Mouse (Mus musculus): ENCODE results near the gene 4930404N11Rik. TPM values are rescaled to one million over a fixed set of nuclear protein-coding genes. Genes with fewer than 3 reads are reported as not detected.
A peak's percentile ranks its signal among the peaks of the same experiment; 100 is the strongest.

Gene 4930404N11Rik
- polyA plus RNA-seq, 1 experiment from 2014 or later: 0.86 TPM

DNA sequence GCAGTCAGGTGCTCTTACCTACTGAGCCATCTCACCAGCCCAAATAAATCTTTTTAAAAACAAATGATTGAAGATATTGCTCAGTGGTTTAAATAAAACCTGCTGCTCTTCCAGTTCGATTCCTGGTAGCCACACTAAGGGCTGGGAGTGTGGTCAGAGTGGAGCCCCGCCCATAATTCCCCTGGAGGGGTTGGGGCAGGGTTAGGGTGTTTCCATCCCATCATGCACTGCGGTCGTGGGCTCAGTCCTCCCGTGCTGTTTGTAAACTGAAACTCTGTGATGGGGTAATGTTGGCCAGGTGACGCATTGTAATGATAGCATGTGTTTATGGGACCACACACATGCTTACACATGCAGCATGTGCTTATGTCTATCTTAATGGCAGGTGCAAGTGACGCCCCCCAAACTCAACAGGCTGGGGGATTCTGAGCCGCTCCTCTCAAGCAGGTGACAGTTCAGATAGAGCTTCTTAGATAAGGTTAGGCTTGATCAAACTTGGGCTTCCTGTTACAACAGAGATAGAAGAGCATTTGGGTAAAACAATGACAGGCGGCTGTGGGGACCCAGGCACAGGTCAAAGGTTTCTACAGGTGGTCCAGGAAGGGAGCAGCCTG lies 13.8 kb downstream of the 4930404N11Rik start:
- no peak for ATAC-seq
- H3K4me1 ChIP-seq (replicated peaks; ENCODE audit: control insufficient read depth, insufficient read depth, low read length): peaks cover 20% of the 10 kb centered on the region
- H3K27me3 ChIP-seq (replicated peaks; ENCODE audit: control insufficient read depth, insufficient read depth, low read length): peaks cover 3% of the 10 kb centered on the region; the same call in 1 of the 2 replicates
- no peak overlapping the region for H3K4me2 ChIP-seq (ENCODE audit: low read length)
- no peaks in the 10 kb centered on the region for H3K36me3 ChIP-seq (ENCODE audit: control insufficient read depth, insufficient read depth)
- 29% methylated on average over 9 of the region's 9 CpGs for WGBS
- H3K9ac ChIP-seq (replicated peaks; ENCODE audit: low read depth, low read length): no peak overlapping the region
- H3K4me3 ChIP-seq (replicated peaks; ENCODE audit: low read length): no peak overlapping the region
- no peak overlapping the region for H3K27ac ChIP-seq (ENCODE audit: low read length)
- no peaks in the 10 kb centered on the region for H3K9me3 ChIP-seq (ENCODE audit: control insufficient read depth, low read length)

DNA sequence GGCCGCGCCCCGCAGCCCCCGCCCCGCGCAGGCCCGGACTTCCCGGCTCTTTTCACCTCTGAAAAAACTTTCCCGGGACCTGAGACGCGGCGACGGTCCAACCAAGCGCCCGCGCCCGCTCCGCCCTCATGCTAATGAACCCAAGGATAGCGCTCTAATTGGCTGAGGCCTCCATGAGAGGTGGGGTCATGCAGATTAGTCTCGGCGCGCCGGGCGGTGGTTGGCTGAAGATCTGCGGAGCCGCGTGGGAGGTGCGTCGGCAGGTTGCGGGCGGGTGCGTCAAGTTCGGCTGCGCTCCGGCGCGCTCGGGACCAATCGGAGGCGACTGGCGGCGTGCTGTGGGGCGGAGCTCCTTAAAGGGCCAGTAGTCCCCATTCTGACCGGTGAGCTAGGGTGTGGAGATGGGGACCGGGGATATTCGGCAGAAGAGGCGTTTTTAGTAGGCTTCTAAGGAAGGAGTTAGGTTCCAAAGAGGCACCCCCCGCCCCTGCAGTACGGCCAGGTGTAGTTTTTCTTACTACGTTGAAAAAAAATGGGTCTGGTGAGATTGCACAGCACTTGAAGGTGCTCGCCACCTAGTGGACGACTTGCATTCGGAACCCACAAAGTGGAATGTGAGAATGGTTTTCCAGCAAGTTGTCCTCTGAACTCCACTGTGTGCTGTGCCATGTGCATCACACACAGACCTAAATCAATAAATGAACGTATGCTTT lies 15.1 kb downstream of the 4930404N11Rik start, which contains the start of gene Hmg20b:
Gene Hmg20b, minus strand, starts transcription at position 130 of the 713 bp plus-strand sequence.
- WGBS: under 1% methylated on average over 54 of the region's 54 CpGs
- ATAC-seq: peak; percentile 96
- peak within 1 kb of the TSS; percentile 58; the same call in 1 of the 2 replicates for H3K27ac ChIP-seq (ENCODE audit: low read length)

DNA sequence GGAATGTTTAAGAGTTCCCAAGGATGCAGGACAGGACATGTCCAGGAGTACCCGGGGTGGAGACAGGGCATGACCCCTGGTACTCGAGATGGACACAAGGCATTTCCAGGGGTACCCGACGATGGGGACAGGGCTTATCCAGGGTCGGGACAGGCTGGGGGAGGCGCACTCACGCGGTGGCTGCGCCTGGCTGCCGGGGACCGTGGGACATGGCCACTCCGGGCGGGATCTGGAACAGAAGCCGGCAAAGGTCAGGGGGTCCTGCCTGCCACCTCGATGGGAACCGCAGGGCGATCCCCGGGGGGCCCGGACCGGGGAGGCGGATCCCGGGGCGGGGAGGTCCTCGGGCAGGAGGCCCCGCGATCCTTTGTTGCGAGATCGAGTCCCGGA lies 15.7 kb downstream of the 4930404N11Rik start:
- H3K9ac ChIP-seq (replicated peaks; ENCODE audit: low read depth, low read length): peak overlapping the region; percentile 68
- peak overlapping the region; percentile 95 for H3K4me2 ChIP-seq (ENCODE audit: low read length)
- ATAC-seq: peak; percentile 21
- H3K4me3 ChIP-seq (replicated peaks; ENCODE audit: low read length): peak overlapping the region; percentile 70
- H3K9me3 ChIP-seq (ENCODE audit: control insufficient read depth, low read length): no peaks in the 10 kb centered on the region
- peaks cover 22% of the 10 kb centered on the region for H3K4me1 ChIP-seq (replicated peaks; ENCODE audit: control insufficient read depth, insufficient read depth, low read length)
- peaks cover 5% of the 10 kb centered on the region for H3K27me3 ChIP-seq (replicated peaks; ENCODE audit: control insufficient read depth, insufficient read depth, low read length)
- H3K27ac ChIP-seq (ENCODE audit: low read length): no peak overlapping the region
- no peaks in the 10 kb centered on the region for H3K36me3 ChIP-seq (ENCODE audit: control insufficient read depth, insufficient read depth)
- under 1% methylated on average over 28 of the region's 29 CpGs for WGBS

More for the DNA sequence above, 15.1 kb downstream of the 4930404N11Rik start, which contains the start of gene Hmg20b:
- Histone ChIP-seq H3K9ac (replicated peaks; ENCODE audit: low read depth, low read length) (peak within 1 kb of the TSS; percentile 68), H3K27me3 (replicated peaks; ENCODE audit: control insufficient read depth, insufficient read depth, low read length) (peaks cover 2% of the 10 kb centered on the region; the same call in 1 of the 2 replicates), H3K4me3 (replicated peaks; ENCODE audit: low read length) (peak within 1 kb of the TSS; percentile 70), H3K4me1 (replicated peaks; ENCODE audit: control insufficient read depth, insufficient read depth, low read length) (peaks cover 22% of the 10 kb centered on the region), H3K4me2 (ENCODE audit: low read length) (peak within 1 kb of the TSS; percentile 95), H3K36me3 (ENCODE audit: control insufficient read depth, insufficient read depth) (no peaks in the 10 kb centered on the region), H3K9me3 (ENCODE audit: control insufficient read depth, low read length) (no peaks in the 10 kb centered on the region)

DNA sequence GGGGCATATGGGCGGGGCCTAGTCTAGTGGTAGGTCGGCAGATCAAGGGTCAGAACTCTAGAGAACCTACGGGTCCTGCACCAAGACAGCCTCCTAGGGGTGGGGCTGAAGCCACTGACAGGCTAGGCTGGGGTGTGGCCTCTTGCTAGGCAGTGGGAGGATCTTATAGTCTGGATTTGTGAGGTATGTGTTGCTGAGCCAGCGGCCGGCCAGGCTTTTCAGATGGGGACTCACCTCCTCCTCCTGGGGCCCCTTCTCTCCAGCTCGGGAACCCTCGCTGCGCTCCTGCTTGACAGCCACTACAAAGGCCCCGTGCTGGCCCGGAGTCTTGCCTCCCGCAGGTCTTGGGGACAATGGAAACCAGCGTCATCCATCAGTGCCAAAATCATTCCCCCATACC lies 16.5 kb downstream of the 4930404N11Rik start:
- Histone ChIP-seq H3K27me3 (replicated peaks; ENCODE audit: control insufficient read depth, insufficient read depth, low read length) (peaks cover 12% of the 10 kb centered on the region), H3K27ac (ENCODE audit: low read length) (no peak overlapping the region), H3K4me1 (replicated peaks; ENCODE audit: control insufficient read depth, insufficient read depth, low read length) (peaks cover 22% of the 10 kb centered on the region), H3K9me3 (ENCODE audit: control insufficient read depth, low read length) (no peaks in the 10 kb centered on the region), H3K4me2 (ENCODE audit: low read length) (peak overlapping the region; percentile 95), H3K36me3 (ENCODE audit: control insufficient read depth, insufficient read depth) (no peaks in the 10 kb centered on the region), H3K4me3 (replicated peaks; ENCODE audit: low read length) (peak overlapping the region; percentile 70), H3K9ac (replicated peaks; ENCODE audit: low read depth, low read length) (no peak overlapping the region; the same call in 1 of the 2 replicates)
- WGBS: 5% methylated on average over 12 of the region's 12 CpGs
- no peak for ATAC-seq

DNA sequence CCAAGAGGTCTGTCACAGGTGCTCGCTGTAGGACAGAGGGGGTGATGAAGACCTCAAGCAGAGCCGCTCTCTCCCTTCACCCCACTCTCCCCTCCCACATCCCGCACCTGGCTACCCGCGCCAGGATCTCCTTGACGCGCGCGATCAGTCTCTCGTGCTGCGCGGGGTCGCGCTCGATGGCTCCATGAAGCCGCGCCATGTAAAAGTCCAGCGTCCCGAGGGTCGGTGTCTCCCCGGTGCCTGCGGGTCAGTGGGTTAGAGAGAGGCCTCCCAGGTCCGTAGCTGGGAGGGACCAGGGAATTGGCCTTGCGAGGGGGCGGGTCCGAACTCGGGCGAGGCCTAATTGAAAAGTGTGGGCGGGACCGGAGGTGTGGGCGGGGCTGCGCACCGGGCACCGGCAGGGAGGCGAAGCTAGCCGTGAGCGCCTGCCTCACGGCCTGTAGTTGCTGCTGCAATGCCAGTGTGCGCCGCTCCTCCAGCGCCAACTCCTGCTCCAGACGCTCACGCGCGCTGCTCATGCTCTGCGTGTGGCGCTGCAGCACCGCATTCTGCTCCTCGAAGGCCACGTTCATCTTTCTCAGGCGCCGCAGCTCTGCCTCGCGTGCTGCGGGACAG lies 19.1 kb downstream of the 4930404N11Rik start:
- no peak for ATAC-seq
- peaks cover 28% of the 10 kb centered on the region for H3K4me1 ChIP-seq (replicated peaks; ENCODE audit: control insufficient read depth, insufficient read depth, low read length)
- peaks cover 34% of the 10 kb centered on the region for H3K27me3 ChIP-seq (replicated peaks; ENCODE audit: control insufficient read depth, insufficient read depth, low read length)
- H3K27ac ChIP-seq (ENCODE audit: low read length): no peak overlapping the region
- WGBS: 9% methylated on average over 53 of the region's 55 CpGs
- H3K4me2 ChIP-seq (ENCODE audit: low read length): peak overlapping the region; percentile 59
- H3K36me3 ChIP-seq (ENCODE audit: control insufficient read depth, insufficient read depth): no peaks in the 10 kb centered on the region
- peak overlapping the region; percentile 37 for H3K4me3 ChIP-seq (replicated peaks; ENCODE audit: low read length)
- H3K9me3 ChIP-seq (ENCODE audit: control insufficient read depth, low read length): no peaks in the 10 kb centered on the region
- peak overlapping the region; percentile 45 for H3K9ac ChIP-seq (replicated peaks; ENCODE audit: low read depth, low read length)

DNA sequence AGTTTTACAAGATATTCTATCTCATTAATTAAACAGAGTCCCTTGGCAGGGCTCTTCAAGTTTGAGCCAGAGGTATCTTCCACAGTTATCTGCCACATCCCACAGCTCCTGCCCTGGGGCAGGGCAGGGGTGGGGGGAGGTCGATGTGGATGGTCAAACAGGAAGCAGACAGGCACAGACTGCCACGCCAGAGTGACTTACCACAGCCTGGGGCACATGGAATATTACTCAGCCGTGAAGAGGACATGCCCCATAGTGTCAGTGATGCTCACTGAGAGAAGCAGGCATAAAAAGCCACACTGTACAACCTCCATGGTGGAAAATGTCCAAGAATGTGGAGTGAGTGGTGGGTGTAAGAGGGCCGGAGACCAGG lies 20.5 kb downstream of the 4930404N11Rik start:
- H3K4me1 ChIP-seq (replicated peaks; ENCODE audit: control insufficient read depth, insufficient read depth, low read length): peaks cover 24% of the 10 kb centered on the region
- no peak overlapping the region for H3K4me2 ChIP-seq (ENCODE audit: low read length)
- ATAC-seq: no peak
- H3K9ac ChIP-seq (replicated peaks; ENCODE audit: low read depth, low read length): no peak overlapping the region
- no peak overlapping the region for H3K27ac ChIP-seq (ENCODE audit: low read length)
- no peaks in the 10 kb centered on the region for H3K9me3 ChIP-seq (ENCODE audit: control insufficient read depth, low read length)
- H3K27me3 ChIP-seq (replicated peaks; ENCODE audit: control insufficient read depth, insufficient read depth, low read length): peaks cover 38% of the 10 kb centered on the region
- H3K4me3 ChIP-seq (replicated peaks; ENCODE audit: low read length): no peak overlapping the region
- H3K36me3 ChIP-seq (ENCODE audit: control insufficient read depth, insufficient read depth): no peaks in the 10 kb centered on the region
- 86% methylated on average over 4 of the region's 4 CpGs for WGBS

DNA sequence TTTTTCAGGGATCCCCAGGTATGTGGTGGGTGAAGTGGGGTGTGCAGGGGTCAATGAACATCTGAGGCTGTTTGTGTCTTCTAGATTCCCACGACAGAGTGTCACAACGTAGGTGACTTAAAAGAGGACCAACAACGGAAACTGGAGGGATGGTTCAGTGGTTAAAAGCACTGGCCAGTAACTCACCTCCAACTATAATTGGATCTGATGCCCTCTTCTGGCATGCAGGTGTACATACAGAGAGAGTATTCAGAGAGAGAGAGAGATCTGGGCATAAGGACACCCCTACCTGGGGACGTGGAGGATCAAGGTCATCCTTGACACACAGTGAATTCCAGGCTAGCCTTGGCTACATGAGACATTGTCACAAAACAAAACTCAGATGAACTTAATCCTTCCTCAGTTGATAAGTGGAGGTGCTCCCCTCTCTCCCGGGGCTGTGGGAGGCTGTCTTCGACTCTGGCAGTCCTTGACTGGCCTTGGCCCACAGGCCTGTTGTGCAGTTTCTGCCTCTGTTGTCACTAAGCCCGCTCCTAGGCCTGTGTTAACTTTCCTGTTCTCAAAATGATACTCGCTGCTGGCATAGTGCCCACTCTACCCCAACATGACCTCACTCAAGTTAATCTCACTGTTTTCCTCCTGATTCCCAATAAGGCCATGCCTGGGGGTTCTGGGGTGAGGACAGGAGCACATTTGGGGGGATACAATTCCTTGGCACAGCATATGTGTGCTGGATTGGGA lies 21.0 kb downstream of the 4930404N11Rik start:
- H3K4me3 ChIP-seq (replicated peaks; ENCODE audit: low read length): no peak overlapping the region
- no peak overlapping the region for H3K27ac ChIP-seq (ENCODE audit: low read length)
- WGBS: 52% methylated on average over 8 of the region's 8 CpGs
- H3K9ac ChIP-seq (replicated peaks; ENCODE audit: low read depth, low read length): no peak overlapping the region
- no peaks in the 10 kb centered on the region for H3K9me3 ChIP-seq (ENCODE audit: control insufficient read depth, low read length)
- no peak overlapping the region for H3K4me2 ChIP-seq (ENCODE audit: low read length)
- ATAC-seq: no peak
- peaks cover 19% of the 10 kb centered on the region for H3K4me1 ChIP-seq (replicated peaks; ENCODE audit: control insufficient read depth, insufficient read depth, low read length)
- peaks cover 38% of the 10 kb centered on the region for H3K27me3 ChIP-seq (replicated peaks; ENCODE audit: control insufficient read depth, insufficient read depth, low read length)
- no peaks in the 10 kb centered on the region for H3K36me3 ChIP-seq (ENCODE audit: control insufficient read depth, insufficient read depth)

DNA sequence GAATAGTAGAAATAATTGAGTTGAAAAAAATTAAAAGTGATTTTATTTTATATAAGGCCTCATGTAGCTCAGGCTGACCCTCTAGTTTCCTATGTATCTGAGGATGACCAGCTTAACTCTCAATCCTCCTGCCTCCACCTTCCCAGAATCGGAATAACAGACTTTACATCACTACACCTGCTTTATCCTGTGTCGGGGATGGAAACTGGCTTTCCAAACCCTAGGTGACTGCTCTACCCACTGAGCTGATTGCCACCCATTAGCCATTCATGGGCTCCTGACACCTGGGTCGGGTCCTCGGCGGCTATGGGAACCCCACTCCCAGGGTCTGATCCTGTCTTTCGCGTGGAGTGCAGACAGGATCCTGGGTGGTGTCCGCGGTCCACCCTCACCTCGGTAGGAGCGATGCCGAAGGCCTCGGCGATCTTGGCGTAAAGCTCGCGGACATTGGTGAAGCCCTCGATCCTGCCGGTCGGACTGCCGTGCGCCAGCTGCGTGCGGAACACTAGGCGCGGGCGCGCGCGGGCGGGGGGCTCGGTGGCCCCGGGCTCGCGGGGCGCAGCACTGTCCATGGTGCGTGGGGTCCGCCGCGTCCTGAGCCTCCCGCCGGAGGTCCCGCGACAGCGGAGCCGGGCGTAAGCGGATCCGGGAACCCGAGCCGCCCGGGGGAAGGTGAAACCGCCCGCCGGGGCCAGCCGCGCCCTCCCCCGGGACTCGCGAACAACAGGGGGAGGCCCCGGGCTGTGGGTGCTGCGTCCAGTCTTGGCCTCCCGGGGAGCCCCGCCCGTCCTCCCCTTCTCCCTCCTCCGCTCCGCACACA lies 22.7 kb downstream of the 4930404N11Rik start, which contains the start of gene Gipc3:
Gene Gipc3, minus strand, starts transcription at position 581 of the 820 bp plus-strand sequence.
- Histone ChIP-seq H3K4me3 (replicated peaks; ENCODE audit: low read length) (peak within 1 kb of the TSS; percentile 41), H3K4me2 (ENCODE audit: low read length) (peak within 1 kb of the TSS; percentile 57), H3K9me3 (ENCODE audit: control insufficient read depth, low read length) (no peaks in the 10 kb centered on the region), H3K27me3 (replicated peaks; ENCODE audit: control insufficient read depth, insufficient read depth, low read length) (peaks cover 38% of the 10 kb centered on the region), H3K9ac (replicated peaks; ENCODE audit: low read depth, low read length) (peak within 1 kb of the TSS; percentile 45), H3K36me3 (ENCODE audit: control insufficient read depth, insufficient read depth) (no peaks in the 10 kb centered on the region), H3K4me1 (replicated peaks; ENCODE audit: control insufficient read depth, insufficient read depth, low read length) (peaks cover 15% of the 10 kb centered on the region), H3K27ac (ENCODE audit: low read length) (no peak within 1 kb of the TSS)
- WGBS: 6% methylated on average over 58 of the region's 67 CpGs
- ATAC-seq: no peak

Measured in forebrain, embryonic 16.5 days (tissue).